Mouse (Mus musculus) kidney, adult 2 months (tissue): ENCODE measurements around the gene H2al1i.
"Not testable (repeated sequence)": the region's sequence is repeated elsewhere in the genome, so short reads cannot be mapped to it uniquely, and the experiment has no call there.

Source experiments
- CTCF ChIP-seq: fragments of 200-500 bp; conservative IDR thresholded peaks from 2 replicates; pipeline ENCODE4 v1.5.1; 2011; ENCODE audit warnings: low read depth, mild to moderate bottlenecking, control low read depth, low read length, moderate library complexity, mixed read lengths; ENCODE audit not compliant: insufficient read depth, insufficient read length
- POLR2A ChIP-seq: fragments of 200-500 bp; IDR thresholded peaks from one replicate; pipeline ENCODE4 v1.6.1; 2011; ENCODE audit warnings: low read depth, low read length, control low read depth

- not testable (repeated sequence) for TF ChIP-seq POLR2A, CTCF
Observed at GRCm38 (mm10) chrX:11324359-11324758, at the start of gene H2al1i.
